Mouse (Mus musculus) spleen, adult 2 months (tissue): ENCODE data around the gene Gm49336. TPM values are rescaled to one million over a fixed set of nuclear protein-coding genes. Genes with fewer than 3 reads are reported as not detected.

Experiments used
- DNase-seq, 2 experiments: peaks; one replicate each; pipeline versions ENCODE4 v3.0.0 to v3.0.0-alpha.2; 2012 to 2021; ENCODE audit warnings: low spot score in 2 of 2, low read depth in 1 of 2
- H3K27ac ChIP-seq: fragments of 200-500 bp; 2 replicates; pipeline ENCODE4 v1.5.1; 2012; ENCODE audit warnings: low read length, inconsistent platforms; ENCODE audit not compliant: insufficient read depth
- H3K27me3 ChIP-seq: fragments of 200-500 bp; 2 replicates; pipeline ENCODE4 v1.6.1; 2012; ENCODE audit warnings: mild to moderate bottlenecking, moderate library complexity, low read length, inconsistent platforms; ENCODE audit not compliant: control insufficient read depth, insufficient read depth
- H3K36me3 ChIP-seq: fragments of 200-500 bp; 2 replicates; pipeline ENCODE4 v1.6.1; 2012; ENCODE audit warnings: mild to moderate bottlenecking, low read length, inconsistent platforms; ENCODE audit not compliant: control insufficient read depth, insufficient read depth
- H3K4me1 ChIP-seq: fragments of 200-500 bp; 2 replicates; pipeline ENCODE4 v1.6.1; 2011; ENCODE audit warnings: inconsistent platforms; ENCODE audit not compliant: control insufficient read depth, insufficient read depth, insufficient read length
- H3K4me3 ChIP-seq: fragments of 200-500 bp; 2 replicates; pipeline ENCODE4 v1.5.1; 2011; ENCODE audit warnings: mild to moderate bottlenecking, inconsistent platforms; ENCODE audit not compliant: insufficient read depth, insufficient read length; ENCODE audit errors: extremely low read depth
- CTCF ChIP-seq: fragments of 200-500 bp; IDR thresholded peaks from 2 replicates; pipeline ENCODE4 v1.5.1; 2011; ENCODE audit warnings: mild to moderate bottlenecking, inconsistent platforms; ENCODE audit not compliant: insufficient read depth, insufficient read length, insufficient replicate concordance; ENCODE audit errors: extremely low read depth
- POLR2A ChIP-seq: fragments of 200-500 bp; IDR thresholded peaks from 2 replicates; pipeline ENCODE4 v1.6.1; 2011; ENCODE audit warnings: low read depth, low read length, inconsistent platforms
- WGBS: fragments of 180-500 bp; shearing (Covaris S2); methylation state at CpG from one replicate; pipeline ENCODE4 v1.1.7; 2018; 5-methylcytosine and 5-hydroxymethylcytosine counted together
- polyA plus RNA-seq: library from polyadenylated mRNA; depleted of rRNA; stranded (reverse); fragments of >200 nt; gene quantifications from 2 replicates; pipeline ENCODE4 v1.2.3, GENCODE M21; 2012

The Gm49336 gene
- polyA plus RNA-seq, 1 experiment, result 11.9 TPM

DNA sequence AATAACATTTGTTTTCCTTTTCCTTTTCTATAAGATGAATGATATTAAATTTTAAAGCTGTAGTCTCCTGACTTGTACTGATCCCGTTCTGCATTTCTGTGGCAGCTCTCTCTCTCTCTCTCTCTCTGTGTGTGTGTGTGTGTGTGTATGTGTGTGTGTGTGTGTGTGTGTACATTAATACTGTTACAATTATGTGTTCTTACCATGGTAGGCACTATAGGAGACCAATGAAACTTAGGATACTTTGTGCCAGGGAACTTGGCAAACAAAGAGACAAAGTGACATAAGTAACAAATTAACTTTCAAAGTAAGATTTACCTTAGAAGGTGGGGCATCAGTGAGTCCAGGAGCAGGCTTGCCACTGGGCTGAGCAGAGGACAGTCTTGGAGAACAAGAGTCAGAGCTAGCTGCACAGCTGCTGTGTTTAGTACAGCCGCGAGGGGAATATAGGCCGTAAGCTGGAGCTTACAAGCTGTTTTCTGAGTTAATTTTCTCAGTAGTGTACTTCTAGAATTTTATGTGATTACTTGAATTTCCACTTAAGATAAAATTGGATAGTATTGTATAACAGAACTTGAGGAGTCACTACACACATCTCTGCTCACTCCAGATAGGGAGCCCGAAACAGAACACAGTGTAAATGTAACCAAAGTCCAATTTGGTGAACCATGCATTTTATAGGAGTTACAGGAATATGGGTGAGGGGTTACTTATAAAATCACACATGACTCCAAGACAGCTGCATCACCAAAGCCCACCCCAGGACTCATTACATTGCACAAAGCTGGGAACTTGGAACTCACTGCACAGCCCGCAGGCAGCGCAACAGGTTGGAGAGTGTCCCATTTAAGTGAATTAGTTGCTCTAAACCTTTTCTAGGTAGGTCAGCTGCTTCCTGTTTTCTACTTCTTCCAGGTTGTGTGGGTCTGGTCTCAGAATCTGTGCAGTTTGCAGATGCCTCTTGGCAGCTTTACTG, 24.3 kb upstream of the Gm49336 start:
- H3K27ac ChIP-seq, result no peak overlapping the region
- peaks cover 8% of the 10 kb centered on the region; the same call in 1 of the 2 replicates for H3K4me1 ChIP-seq
- DNase-seq, result no peak
- no peak overlapping the region for H3K4me3 ChIP-seq
- H3K27me3 ChIP-seq, result no peaks in the 10 kb centered on the region
- WGBS, result 97% methylated on average over 7 of the region's 7 CpGs
- no peak for TF ChIP-seq POLR2A
- no peak for TF ChIP-seq CTCF
- peaks cover 5% of the 10 kb centered on the region; the same call in 1 of the 2 replicates for H3K36me3 ChIP-seq

GRCm38 (mm10) chr14:60273346-60273745, 22.0 kb upstream of the Gm49336 start:
- Histone ChIP-seq H3K36me3 (no peaks in the 10 kb centered on the region; the same call in 1 of the 2 replicates), H3K27ac (peak overlapping the region; percentile 36; the same call in 1 of the 2 replicates), H3K4me3 (no peak overlapping the region), H3K27me3 (no peaks in the 10 kb centered on the region), H3K4me1 (peaks cover 12% of the 10 kb centered on the region; the same call in 1 of the 2 replicates)
- DNase-seq, result no peak
- TF ChIP-seq POLR2A (no peak), CTCF (no peak)
- 44% methylated on average over 6 of the region's 6 CpGs for WGBS

- WGBS, result 20% methylated on average over 6 of the region's 6 CpGs
- DNase-seq, result peak; percentile 41 to 58
- H3K4me1 ChIP-seq, result peaks cover 12% of the 10 kb centered on the region; the same call in 1 of the 2 replicates
- no peak for TF ChIP-seq CTCF
- no peak for TF ChIP-seq POLR2A
- H3K36me3 ChIP-seq, result no peaks in the 10 kb centered on the region
- H3K4me3 ChIP-seq, result no peak overlapping the region
- H3K27me3 ChIP-seq, result no peaks in the 10 kb centered on the region
- peak overlapping the region; percentile 59 for H3K27ac ChIP-seq
Observed at GRCm38 (mm10) chr14:60269333-60269732, 18.0 kb upstream of the Gm49336 start.

DNA sequence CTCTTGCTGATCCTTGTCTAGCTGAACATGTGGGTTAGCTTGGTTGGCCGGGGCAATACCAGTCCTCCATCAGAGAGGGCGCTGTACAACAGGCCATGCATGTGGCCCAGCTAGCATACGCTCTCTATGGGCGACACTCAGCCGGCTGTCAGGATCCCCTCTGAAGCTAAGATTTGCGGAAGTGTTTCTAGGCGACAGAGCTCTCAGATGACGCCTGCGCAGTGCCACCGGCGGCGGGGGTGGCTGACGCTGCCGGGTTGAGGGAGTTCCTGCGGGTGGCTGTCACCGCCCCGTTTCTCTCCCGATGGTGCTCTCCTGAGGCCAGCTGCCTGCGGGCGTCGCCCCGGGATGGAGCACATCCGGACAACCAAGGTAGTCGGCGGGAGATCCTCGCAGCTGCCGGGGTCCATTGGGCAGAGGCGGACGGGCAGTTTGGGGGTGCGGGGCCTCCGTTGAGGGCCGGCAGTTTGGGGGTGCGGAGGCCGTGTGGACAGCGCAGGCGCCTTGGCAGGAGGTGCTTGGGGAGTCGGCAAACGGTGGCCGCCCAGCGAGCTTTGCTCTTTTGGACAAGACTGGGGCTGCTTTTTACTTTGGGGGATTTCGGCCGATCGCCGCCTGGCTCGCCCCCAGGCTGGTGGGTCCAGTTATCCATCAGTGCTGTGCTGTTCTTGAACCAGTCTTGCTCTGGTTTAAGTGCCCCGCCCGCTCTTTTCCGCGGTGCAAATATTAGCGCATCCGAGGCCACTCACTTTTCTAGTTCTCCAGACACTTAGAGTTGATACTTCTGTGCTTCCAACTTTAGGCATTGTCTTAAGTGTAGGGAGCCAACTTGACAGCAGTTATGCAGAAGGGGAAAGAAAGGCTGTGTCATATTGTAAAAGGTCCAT, 13.9 kb upstream of the Gm49336 start, which contains the start of gene Mtmr6:
Mtmr6 (plus strand) TSS at position 239 of the 887 bp plus-strand sequence.
- TF ChIP-seq CTCF (peak; percentile 92; the same call in 1 of the 2 replicates), POLR2A (peak; percentile 60; the same call in 1 of the 2 replicates)
- peak within 1 kb of the TSS; percentile 91 for H3K27ac ChIP-seq
- peak; percentile 91 to 98 for DNase-seq
- peaks cover 4% of the 10 kb centered on the region; the same call in 1 of the 2 replicates for H3K4me1 ChIP-seq
- peak within 1 kb of the TSS; percentile 97 for H3K4me3 ChIP-seq
- WGBS, result under 1% methylated on average over 51 of the region's 51 CpGs
- H3K36me3 ChIP-seq, result no peaks in the 10 kb centered on the region
- no peaks in the 10 kb centered on the region for H3K27me3 ChIP-seq

DNA sequence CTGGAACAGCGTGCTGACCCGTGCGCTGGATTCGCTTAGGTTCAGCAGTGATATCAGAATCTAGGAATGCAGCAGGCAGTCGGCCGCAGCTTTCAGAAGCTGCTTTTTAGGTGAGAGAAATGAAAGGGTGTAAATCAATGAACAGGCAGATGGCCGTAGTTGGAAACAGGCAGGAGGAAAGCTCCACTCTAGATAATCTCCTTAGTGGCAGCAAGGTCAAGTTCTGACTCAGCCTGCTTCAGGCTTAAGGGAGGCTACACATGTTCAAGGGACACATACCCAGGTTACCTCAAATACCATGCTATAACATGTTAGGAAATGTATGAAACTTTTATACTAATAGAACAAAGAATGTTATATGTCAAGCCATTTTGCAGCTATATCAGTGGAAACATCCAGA, 11.0 kb upstream of the Gm49336 start:
- no peaks in the 10 kb centered on the region for H3K36me3 ChIP-seq
- no peak for TF ChIP-seq POLR2A
- TF ChIP-seq CTCF, result no peak
- no peak for DNase-seq
- WGBS, result 85% methylated on average over 7 of the region's 7 CpGs
- H3K4me1 ChIP-seq, result no peaks in the 10 kb centered on the region
- no peak overlapping the region for H3K27ac ChIP-seq
- H3K4me3 ChIP-seq, result no peak overlapping the region
- H3K27me3 ChIP-seq, result no peaks in the 10 kb centered on the region

GRCm38 (mm10) chr14:60257851-60258250, 6.5 kb upstream of the Gm49336 start:
- H3K27ac ChIP-seq, result no peak overlapping the region
- TF ChIP-seq POLR2A (no peak), CTCF (no peak)
- H3K4me1 ChIP-seq, result no peaks in the 10 kb centered on the region
- H3K27me3 ChIP-seq, result no peaks in the 10 kb centered on the region
- H3K4me3 ChIP-seq, result no peak overlapping the region
- no peaks in the 10 kb centered on the region for H3K36me3 ChIP-seq
- WGBS, result 80% methylated on average over 1 of the region's 1 CpGs
- no peak for DNase-seq
